Mouse (Mus musculus) intestine, postnatal 0 days (tissue): Measurements from ENCODE around the gene Gtpbp1. TPM values are rescaled to one million over a fixed set of nuclear protein-coding genes. Genes with fewer than 3 reads are reported as not detected.

Experiments
- ATAC-seq: fragments of 200-750 bp; cut with Nextera tagmentation; 2 replicates; pipeline ENCODE4 v1.8.0; 2017; ENCODE audit warnings: mild to moderate bottlenecking, moderate TSS enrichment, moderate library complexity
- H3K27ac ChIP-seq: fragments of 300-500 bp; sonication (generic); 2 replicates; pipeline ENCODE4 v1.5.1; 2014; ENCODE audit warnings: mild to moderate bottlenecking, low read depth, low read length, moderate library complexity
- H3K27me3 ChIP-seq: fragments of 300-500 bp; sonication (generic); replicated peaks from 2 replicates; pipeline ENCODE4 v1.6.1; 2014; ENCODE audit warnings: low read length, mixed read lengths; ENCODE audit not compliant: control insufficient read depth, insufficient read depth
- H3K36me3 ChIP-seq: fragments of 300-500 bp; sonication (generic); 2 replicates; pipeline ENCODE4 v1.6.1; 2014; ENCODE audit warnings: mild to moderate bottlenecking, moderate library complexity; ENCODE audit not compliant: control insufficient read depth, insufficient read depth
- H3K4me1 ChIP-seq: fragments of 300-500 bp; sonication (generic); replicated peaks from 2 replicates; pipeline ENCODE4 v1.6.1; 2014; ENCODE audit warnings: antibody characterized with exemption, low read length, mixed read lengths; ENCODE audit not compliant: control insufficient read depth, insufficient read depth
- H3K4me2 ChIP-seq: fragments of 300-500 bp; sonication (generic); replicated peaks from 2 replicates; pipeline ENCODE4 v1.6.1; 2014; ENCODE audit warnings: low read depth, mild to moderate bottlenecking, moderate library complexity
- H3K4me3 ChIP-seq: fragments of 300-500 bp; sonication (generic); 2 replicates; pipeline ENCODE4 v1.5.1; 2014; ENCODE audit warnings: low read depth, low read length
- H3K9ac ChIP-seq: fragments of 300-500 bp; sonication (generic); 2 replicates; pipeline ENCODE4 v1.6.1; 2014; ENCODE audit warnings: mild to moderate bottlenecking, low read depth, low read length
- H3K9me3 ChIP-seq: fragments of 300-500 bp; sonication (generic); 2 replicates; pipeline ENCODE4 v1.6.1; 2016; ENCODE audit warnings: mixed run types; ENCODE audit not compliant: control insufficient read depth
- CTCF ChIP-seq: sonication (generic); IDR thresholded peaks from 2 replicates; pipeline ENCODE4 v1.5.1; 2016; ENCODE audit warnings: low read depth, mild to moderate bottlenecking, control low read depth, antibody characterized with exemption, moderate library complexity
- WGBS: fragments of 180-500 bp; shearing (Covaris S2); extraction: QIAGEN DNeasy Blood & Tissue Kit; methylation state at CpG from one replicate; pipeline ENCODE4 v1.1.7; 2014; 5-methylcytosine and 5-hydroxymethylcytosine counted together
- polyA plus RNA-seq: library from polyadenylated mRNA; unstranded; fragments of >200 nt; fragmentation: Nextera tagmentation; extraction: Ambion mirVana; gene quantifications from 2 replicates; pipeline ENCODE4 v1.2.1, GENCODE M21; 2015

Gtpbp1 gene
- polyA plus RNA-seq, 1 experiment from 2014 or later, result 15.3 TPM

DNA sequence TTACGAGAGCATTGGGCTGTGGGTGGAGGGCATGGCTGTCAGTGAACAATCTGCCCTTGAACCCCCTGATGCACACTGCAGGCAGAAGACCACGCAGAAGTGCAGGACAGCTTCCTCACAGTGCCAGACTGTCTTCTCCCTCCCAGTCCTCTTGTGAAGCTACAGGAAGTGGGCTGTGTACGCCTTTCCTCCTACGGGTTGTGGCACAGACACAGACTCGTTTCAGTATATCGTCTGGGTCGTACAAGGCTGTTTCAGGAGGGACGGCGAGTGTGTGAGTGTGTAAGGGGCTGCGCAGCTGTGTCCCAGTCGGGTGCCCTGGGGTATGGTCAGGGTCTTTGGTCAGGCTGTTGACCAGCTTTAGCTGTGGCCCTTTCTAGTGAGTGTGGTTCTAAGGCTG is 3.1 kb downstream of the Gtpbp1 start:
- H3K4me2 ChIP-seq, result no peak overlapping the region
- peaks cover 4% of the 10 kb centered on the region; the same call in 1 of the 2 replicates for H3K36me3 ChIP-seq
- ATAC-seq, result no peak
- 70% methylated on average over 11 of the region's 11 CpGs for WGBS
- peaks cover 7% of the 10 kb centered on the region for H3K4me1 ChIP-seq
- no peak overlapping the region for H3K27ac ChIP-seq
- H3K27me3 ChIP-seq, result no peaks in the 10 kb centered on the region
- H3K9ac ChIP-seq, result no peak overlapping the region
- TF ChIP-seq CTCF, result no peak
- H3K9me3 ChIP-seq, result no peaks in the 10 kb centered on the region
- no peak overlapping the region for H3K4me3 ChIP-seq

DNA sequence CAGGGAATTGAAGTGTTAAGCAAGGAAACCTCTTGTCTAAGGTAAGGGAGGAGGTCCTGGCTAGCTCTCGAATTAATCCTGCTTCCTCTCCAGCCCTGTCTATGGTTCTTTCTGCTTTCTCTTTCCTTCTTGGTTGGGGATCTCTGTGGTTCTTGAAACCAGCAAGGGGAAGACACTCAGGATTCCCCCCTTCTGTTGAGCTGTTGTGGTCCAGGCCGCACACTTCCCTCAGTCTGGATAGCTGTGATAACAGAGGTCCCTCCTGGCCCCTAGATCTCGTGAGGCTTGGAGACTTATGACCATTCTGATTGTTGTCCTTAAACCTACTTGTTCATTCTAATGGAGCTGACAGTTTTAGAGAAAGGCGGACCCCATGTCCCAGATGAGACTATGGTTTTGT is 3.9 kb downstream of the Gtpbp1 start:
- WGBS, result 80% methylated on average over 4 of the region's 4 CpGs
- no peak overlapping the region for H3K4me2 ChIP-seq
- TF ChIP-seq CTCF, result no peak

DNA sequence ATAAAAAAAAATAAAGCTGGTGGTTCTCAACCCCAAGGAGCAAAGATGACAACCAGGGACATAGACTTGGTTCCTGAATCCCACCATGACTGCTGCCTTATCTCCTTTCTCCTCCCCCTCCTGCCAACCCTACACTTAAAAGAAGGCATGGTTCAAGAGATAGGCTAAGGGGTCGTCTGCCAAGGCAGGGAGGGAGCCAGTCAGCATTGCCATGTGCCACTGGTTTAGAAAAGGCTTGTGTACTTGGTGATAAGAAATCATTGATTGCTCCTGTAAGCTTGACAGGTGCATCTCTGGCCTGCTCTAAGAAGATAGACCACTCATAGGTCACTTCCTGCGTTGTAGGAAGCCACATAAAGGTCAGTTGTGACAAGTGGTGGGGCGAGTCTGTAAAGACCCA is 4.9 kb downstream of the Gtpbp1 start:
- no peak overlapping the region for H3K27ac ChIP-seq
- no peaks in the 10 kb centered on the region for H3K27me3 ChIP-seq
- peaks cover 7% of the 10 kb centered on the region; the same call in 1 of the 2 replicates for H3K4me1 ChIP-seq
- H3K4me3 ChIP-seq, result no peak overlapping the region
- no peak overlapping the region for H3K4me2 ChIP-seq
- no peaks in the 10 kb centered on the region for H3K9me3 ChIP-seq
- peaks cover 4% of the 10 kb centered on the region; the same call in 1 of the 2 replicates for H3K36me3 ChIP-seq
- no peak for TF ChIP-seq CTCF
- ATAC-seq, result no peak
- 41% methylated on average over 3 of the region's 3 CpGs for whole genome bisulfite sequencing
- H3K9ac ChIP-seq, result no peak overlapping the region

More for the DNA sequence above, 3.9 kb downstream of the Gtpbp1 start:
- no peak overlapping the region for H3K27ac ChIP-seq
- ATAC-seq, result no peak
- H3K4me1 ChIP-seq, result peaks cover 7% of the 10 kb centered on the region
- peaks cover 4% of the 10 kb centered on the region; the same call in 1 of the 2 replicates for H3K36me3 ChIP-seq
- no peak overlapping the region for H3K9ac ChIP-seq
- no peaks in the 10 kb centered on the region for H3K9me3 ChIP-seq
- H3K4me3 ChIP-seq, result no peak overlapping the region
- no peaks in the 10 kb centered on the region for H3K27me3 ChIP-seq

- Histone ChIP-seq H3K27me3 (no peaks in the 10 kb centered on the region), H3K9ac (no peak overlapping the region), H3K9me3 (no peaks in the 10 kb centered on the region), H3K4me3 (no peak overlapping the region), H3K36me3 (peaks cover 4% of the 10 kb centered on the region; the same call in 1 of the 2 replicates), H3K4me1 (peaks cover 5% of the 10 kb centered on the region; the same call in 1 of the 2 replicates), H3K27ac (no peak overlapping the region), H3K4me2 (no peak overlapping the region)
- no peak for TF ChIP-seq CTCF
- ATAC-seq, result no peak
- 94% methylated on average over 2 of the region's 2 CpGs for WGBS
Measured at GRCm38 (mm10) chr15:79696508-79696907, 5.9 kb downstream of the Gtpbp1 start.

GRCm38 (mm10) chr15:79697011-79697410 is 6.4 kb downstream of the Gtpbp1 start:
- Histone ChIP-seq H3K4me1 (peaks cover 5% of the 10 kb centered on the region; the same call in 1 of the 2 replicates), H3K4me3 (no peak overlapping the region), H3K9ac (no peak overlapping the region), H3K9me3 (no peaks in the 10 kb centered on the region), H3K27me3 (no peaks in the 10 kb centered on the region), H3K27ac (peak overlapping the region; percentile 7; the same call in 1 of the 2 replicates), H3K36me3 (peaks cover 4% of the 10 kb centered on the region; the same call in 1 of the 2 replicates), H3K4me2 (no peak overlapping the region)
- ATAC-seq, result peak; percentile 40; the same call in 1 of the 2 replicates
- no peak for TF ChIP-seq CTCF
- WGBS, result 63% methylated on average over 6 of the region's 6 CpGs

DNA sequence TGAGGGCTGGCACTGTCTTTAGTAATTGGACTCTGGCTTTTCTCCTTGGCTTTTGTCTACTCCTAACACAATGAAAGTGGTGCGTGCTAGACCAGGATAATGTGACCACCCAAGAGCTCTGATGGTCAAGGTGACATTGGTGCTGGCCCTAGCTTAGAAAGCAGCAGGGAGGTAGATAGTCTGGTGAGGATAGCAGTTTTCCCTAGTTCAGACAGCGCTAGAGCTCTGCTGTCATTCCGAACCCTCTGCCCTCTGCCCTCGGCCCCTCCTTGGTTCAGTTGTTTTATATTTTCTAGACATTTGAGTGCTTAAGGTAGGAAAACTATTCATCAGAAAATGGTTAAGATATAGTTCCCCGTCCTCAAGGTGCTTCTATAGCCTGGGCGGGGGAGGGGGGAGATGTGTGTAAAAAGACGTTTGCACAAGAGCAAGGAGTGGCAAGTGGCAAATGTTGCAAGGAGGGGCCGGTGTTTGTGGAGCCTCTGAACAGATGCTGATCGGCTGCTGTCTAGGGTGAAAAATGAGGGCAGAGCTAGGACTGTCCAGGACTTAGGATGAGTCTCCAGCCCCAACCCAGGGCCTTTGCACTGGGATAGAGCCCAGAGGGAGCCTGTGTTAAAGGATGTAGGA is 7.0 kb downstream of the Gtpbp1 start:
- no peak; the same call in 1 of the 2 replicates for ATAC-seq
- Histone ChIP-seq H3K36me3 (peaks cover 4% of the 10 kb centered on the region; the same call in 1 of the 2 replicates), H3K4me3 (no peak overlapping the region), H3K4me2 (no peak overlapping the region), H3K9me3 (no peaks in the 10 kb centered on the region), H3K27me3 (no peaks in the 10 kb centered on the region), H3K27ac (no peak overlapping the region), H3K4me1 (peaks cover 1% of the 10 kb centered on the region; the same call in 1 of the 2 replicates), H3K9ac (no peak overlapping the region)
- no peak for TF ChIP-seq CTCF
- WGBS, result 56% methylated on average over 9 of the region's 9 CpGs
